Mouse (Mus musculus) MEL (cell line): ENCODE data around the gene Rab24. TPM values are rescaled to one million over a fixed set of nuclear protein-coding genes. Genes with fewer than 3 reads are reported as not detected.

Experiments
- DNase-seq: peaks from one replicate; pipeline ENCODE4 v3.0.0; 2011; ENCODE audit warnings: low read depth, low spot score
- H3K27ac ChIP-seq: 2 replicates; pipeline ENCODE4 v1.5.1; 2012; ENCODE audit warnings: low read depth, mild to moderate bottlenecking, control low read depth, low read length, moderate library complexity; ENCODE audit not compliant: control insufficient read depth
- H3K27me3 ChIP-seq, 2 experiments: fragments of 150-350 bp in 1 of 2; sonication (generic) in 1 of 2; 2 replicates each; pipeline ENCODE4 v1.6.1; 2012; ENCODE audit warnings: low read length in 2 of 2, mild to moderate bottlenecking in 2 of 2, improper control_type of control experiment in 1 of 2, moderate library complexity in 1 of 2; ENCODE audit not compliant: insufficient read depth in 2 of 2, control insufficient read depth in 1 of 2
- H3K36me3 ChIP-seq, 2 experiments: 2 replicates each; pipeline ENCODE4 v1.6.1; 2012 to 2014; ENCODE audit warnings: low read length in 2 of 2, improper control_type of control experiment in 1 of 2, inconsistent platforms in 1 of 2, mild to moderate bottlenecking in 1 of 2; ENCODE audit not compliant: insufficient read depth in 2 of 2, control insufficient read depth in 1 of 2
- H3K4me1 ChIP-seq, 2 experiments: fragments of 150-350 bp in 1 of 2; sonication (generic) in 1 of 2; 2 replicates each; pipeline ENCODE4 v1.6.1; 2012; ENCODE audit warnings: low read length in 2 of 2, improper control_type of control experiment in 1 of 2, mild to moderate bottlenecking in 1 of 2; ENCODE audit not compliant: insufficient read depth in 2 of 2, control insufficient read depth in 1 of 2
- H3K4me3 ChIP-seq, 2 experiments: fragments of 150-350 bp in 1 of 2; sonication (generic) in 1 of 2; 2 replicates each; pipeline ENCODE4 v1.5.1; 2012; ENCODE audit warnings: low read depth in 2 of 2, low read length in 2 of 2, mild to moderate bottlenecking in 2 of 2, moderate library complexity in 2 of 2, control low read depth in 1 of 2, improper control_type of control experiment in 1 of 2; ENCODE audit not compliant: control insufficient read depth in 1 of 2, insufficient read depth in 1 of 2
- H3K79me2 ChIP-seq: 2 replicates; pipeline ENCODE4 v1.6.1; 2012; ENCODE audit warnings: mild to moderate bottlenecking, low read length, moderate library complexity; ENCODE audit not compliant: control insufficient read depth, poor library complexity, insufficient read depth
- H3K9ac ChIP-seq: 2 replicates; pipeline ENCODE4 v1.6.1; 2012; ENCODE audit warnings: low read depth, mild to moderate bottlenecking, control low read depth, low read length, moderate library complexity; ENCODE audit not compliant: control insufficient read depth, poor library complexity, severe bottlenecking
- H3K9me3 ChIP-seq: fragments of 150-350 bp; sonication (generic); replicated peaks from 2 replicates; pipeline ENCODE4 v1.6.1; 2012; ENCODE audit warnings: mild to moderate bottlenecking, low read length, improper control_type of control experiment, moderate library complexity; ENCODE audit not compliant: insufficient read depth
- CHD1 ChIP-seq: IDR thresholded peaks from 2 replicates; pipeline ENCODE4 v1.6.1; 2012; ENCODE audit warnings: low read depth, mild to moderate bottlenecking, inconsistent platforms, low read length, improper control_type of control experiment
- ELF1 ChIP-seq: IDR thresholded peaks from 2 replicates; pipeline ENCODE4 v1.6.1; 2014; ENCODE audit warnings: low read depth, mild to moderate bottlenecking, inconsistent platforms, low read length, improper control_type of control experiment, moderate library complexity
- GATA1 ChIP-seq: IDR thresholded peaks from 2 replicates; pipeline ENCODE4 v1.6.1; 2011; ENCODE audit warnings: low read depth, low read length, improper control_type of control experiment
- JUND ChIP-seq: IDR thresholded peaks from 2 replicates; pipeline ENCODE4 v1.6.1; 2011; ENCODE audit warnings: low read depth, mild to moderate bottlenecking, improper control_type of control experiment, low read length
- KAT2A ChIP-seq: conservative IDR thresholded peaks from 2 replicates; pipeline ENCODE4 v1.6.1; 2012; ENCODE audit warnings: low read depth, low read length, improper control_type of control experiment, inconsistent platforms
- MAZ ChIP-seq: IDR thresholded peaks from 2 replicates; pipeline ENCODE4 v1.6.1; 2012; ENCODE audit warnings: low read depth, mild to moderate bottlenecking, inconsistent platforms, low read length, improper control_type of control experiment
- MEF2A ChIP-seq: IDR thresholded peaks from 2 replicates; pipeline ENCODE4 v1.6.1; 2014; ENCODE audit warnings: low read depth, mild to moderate bottlenecking, inconsistent platforms, low read length, improper control_type of control experiment; ENCODE audit not compliant: poor library complexity, insufficient replicate concordance, severe bottlenecking; ENCODE audit errors: extremely low read depth
- NELFE ChIP-seq: IDR thresholded peaks from 2 replicates; pipeline ENCODE4 v1.6.1; 2011; ENCODE audit warnings: low read depth, low read length, improper control_type of control experiment
- NRF1 ChIP-seq: IDR thresholded peaks from 2 replicates; pipeline ENCODE4 v1.6.1; 2014; ENCODE audit warnings: low read depth, mild to moderate bottlenecking, inconsistent platforms, low read length, improper control_type of control experiment, moderate library complexity; ENCODE audit not compliant: poor library complexity, insufficient read depth, severe bottlenecking
- POLR2A ChIP-seq, 2 experiments: IDR thresholded peaks; 2 replicates each; pipeline ENCODE4 v1.6.1; 2011 to 2012; ENCODE audit warnings: low read length in 2 of 2, mild to moderate bottlenecking in 2 of 2, control low read depth in 1 of 2, improper control_type of control experiment in 1 of 2, low read depth in 1 of 2, moderate library complexity in 1 of 2; ENCODE audit not compliant: control insufficient read depth in 1 of 2, insufficient read depth in 1 of 2, poor library complexity in 1 of 2
- POLR2AphosphoS5 ChIP-seq: IDR thresholded peaks from 2 replicates; pipeline ENCODE4 v1.6.1; 2012; ENCODE audit warnings: low read depth, borderline replicate concordance, mild to moderate bottlenecking, inconsistent platforms, low read length, moderate library complexity, mixed read lengths
- RAD21 ChIP-seq: IDR thresholded peaks from 2 replicates; pipeline ENCODE4 v1.6.1; 2011; ENCODE audit warnings: mild to moderate bottlenecking, low read depth, low read length, improper control_type of control experiment
- TBP ChIP-seq: IDR thresholded peaks from 2 replicates; pipeline ENCODE4 v1.8.0; 2011; ENCODE audit warnings: low read depth, low read length, improper control_type of control experiment
- UBTF ChIP-seq: IDR thresholded peaks from 2 replicates; pipeline ENCODE4 v1.6.1; 2012; ENCODE audit warnings: low read depth, mild to moderate bottlenecking, inconsistent platforms, low read length, improper control_type of control experiment, moderate library complexity, borderline replicate concordance; ENCODE audit not compliant: insufficient read depth
- USF1 ChIP-seq: IDR thresholded peaks from 2 replicates; pipeline ENCODE4 v1.6.1; 2014; ENCODE audit warnings: low read depth, mild to moderate bottlenecking, inconsistent platforms, low read length, improper control_type of control experiment, moderate library complexity
- ZNF384 ChIP-seq: IDR thresholded peaks from 2 replicates; pipeline ENCODE4 v1.6.1; 2012; ENCODE audit warnings: low read depth, mild to moderate bottlenecking, inconsistent platforms, low read length, improper control_type of control experiment
- polyA plus RNA-seq, 2 experiments: library from polyadenylated mRNA; stranded (reverse) in 1 of 2; unstranded in 1 of 2; fragments of >175 nt in 1 of 2; fragments of >200 nt in 1 of 2; gene quantifications; 2 replicates each; pipeline versions ENCODE4 v1.2.1 to v1.2.4; 2012; ENCODE audit warnings: low replicate concordance in 2 of 2, low read depth in 1 of 2; ENCODE audit not compliant: insufficient read length in 2 of 2, insufficient read depth in 1 of 2, missing spikeins in 1 of 2
- total RNA-seq: library from RNA; depleted of rRNA; stranded (reverse); fragments of 300-350 nt; gene quantifications from 2 replicates; pipeline ENCODE4 v1.2.3, GENCODE M21; 2012

Rab24 gene
- total and polyA plus RNA-seq, 3 experiments: 71.0 to 75.8 TPM; not detected in 1

- no peak for DNase-seq
- TF ChIP-seq KAT2A: no peak
- no peak for TF ChIP-seq GATA1
- TF ChIP-seq TBP: no peak
- TF ChIP-seq ZNF384: no peak
- TF ChIP-seq MAZ: no peak
- no peak for TF ChIP-seq ELF1
- no peaks in the 10 kb centered on the region for H3K9me3 ChIP-seq
These were observed 9.6 kb downstream of the Rab24 start for GRCm38 (mm10) chr13:55312028-55312630.

GRCm38 (mm10) chr13:55300913-55301312, 20.8 kb downstream of the Rab24 start:
- Histone ChIP-seq H3K27me3 (no peaks in the 10 kb centered on the region), H3K79me2 (no peaks in the 10 kb centered on the region), H3K36me3 (no peaks in the 10 kb centered on the region; a peak in 2 of 4 replicates), H3K9me3 (no peaks in the 10 kb centered on the region), H3K4me1 (no peaks in the 10 kb centered on the region), H3K27ac (no peak overlapping the region)
- no peak for DNase-seq
- no peak for TF ChIP-seq POLR2A (IDR thresholded peaks at IDR 0.05; ENCODE audit: control insufficient read depth in 1 of 2, insufficient read depth in 1 of 2, low read depth in 1 of 2, low read length in 2 of 2, poor library complexity in 1 of 2)
- no peak for TF ChIP-seq USF1
- no peak for TF ChIP-seq MEF2A
- TF ChIP-seq NELFE: no peak
- TF ChIP-seq JUND: no peak
- TF ChIP-seq NRF1: no peak
- no peak for TF ChIP-seq UBTF
- TF ChIP-seq CHD1: no peak
- TF ChIP-seq MAZ: no peak
- TF ChIP-seq POLR2AphosphoS5: no peak
- TF ChIP-seq RAD21: no peak
- TF ChIP-seq, all 39 proteins: peak for 0
- Histone ChIP-seq H3K4me3 (no peak overlapping the region), H3K9ac (no peak overlapping the region)

More at GRCm38 (mm10) chr13:55312028-55312630, 9.6 kb downstream of the Rab24 start:
- Histone ChIP-seq H3K79me2 (no peaks in the 10 kb centered on the region), H3K9ac (no peak overlapping the region), H3K36me3 (no peaks in the 10 kb centered on the region; a peak in 1 of 4 replicates), H3K27ac (no peak overlapping the region), H3K4me3 (no peak overlapping the region), H3K27me3 (no peaks in the 10 kb centered on the region), H3K4me1 (no peaks in the 10 kb centered on the region)
